Mouse (Mus musculus) heart, adult 2 months (tissue): Measurements from ENCODE around the gene Itpkb. TPM values are rescaled to one million over a fixed set of nuclear protein-coding genes. Genes with fewer than 3 reads are reported as not detected.
A peak's percentile ranks its signal among the peaks of the same experiment; 100 is the strongest.

Experiments
- DNase-seq, 2 experiments: peaks; one replicate each; pipeline ENCODE4 v3.0.0; 2021
- H3K27ac ChIP-seq: fragments of 200-600 bp; 2 replicates; pipeline ENCODE4 v1.8.1; 2022
- H3K27me3 ChIP-seq: fragments of 200-500 bp; 2 replicates; pipeline ENCODE4 v1.6.1; 2012; ENCODE audit warnings: mild to moderate bottlenecking, low read length, inconsistent platforms, mixed read lengths; ENCODE audit not compliant: control insufficient read depth, insufficient read depth
- H3K36me3 ChIP-seq: fragments of 200-500 bp; 2 replicates; pipeline ENCODE4 v1.6.1; 2012; ENCODE audit warnings: low read length, inconsistent platforms; ENCODE audit not compliant: control insufficient read depth, insufficient read depth
- H3K4me1 ChIP-seq: fragments of 200-500 bp; 2 replicates; pipeline ENCODE4 v1.6.1; 2011; ENCODE audit warnings: low read length; ENCODE audit not compliant: control insufficient read depth, insufficient read depth
- H3K4me3 ChIP-seq: fragments of 200-600 bp; 2 replicates; pipeline ENCODE4 v1.8.1; 2022
- H3K79me2 ChIP-seq: fragments of 200-500 bp; replicated peaks from 2 replicates; pipeline ENCODE4 v1.6.1; 2012; ENCODE audit warnings: mild to moderate bottlenecking, inconsistent platforms, low read length, moderate library complexity, mixed read lengths; ENCODE audit not compliant: control insufficient read depth, insufficient read depth
- H3K9ac ChIP-seq: fragments of 200-500 bp; 2 replicates; pipeline ENCODE4 v1.6.1; 2012; ENCODE audit warnings: low read depth, mild to moderate bottlenecking, control low read depth, inconsistent platforms, low read length, mixed read lengths
- CTCF ChIP-seq: fragments of 200-600 bp; IDR thresholded peaks from 2 replicates; pipeline ENCODE4 v1.8.1; 2022; ENCODE audit warnings: antibody characterized with exemption, mild to moderate bottlenecking, moderate library complexity
- EP300 ChIP-seq: fragments of 200-500 bp; IDR thresholded peaks from 2 replicates; pipeline ENCODE4 v1.6.1; 2011; ENCODE audit warnings: low read depth, low read length, control low read depth; ENCODE audit not compliant: insufficient read depth
- POLR2A ChIP-seq: fragments of 200-500 bp; IDR thresholded peaks from 2 replicates; pipeline ENCODE4 v1.6.1; 2011; ENCODE audit warnings: mild to moderate bottlenecking, low read depth, low read length, control low read depth; ENCODE audit not compliant: insufficient read depth
- WGBS: fragments of 180-500 bp; shearing (Covaris S2); methylation state at CpG from one replicate; pipeline ENCODE4 v1.1.7; 2018; 5-methylcytosine and 5-hydroxymethylcytosine counted together
- intact Hi-C: fragments of 180-260 bp; cut with DNase I; formaldehyde crosslinking; loops from one replicate; pipeline ENCODE4 v1.15.1; 2025
- polyA plus RNA-seq: library from polyadenylated mRNA; depleted of rRNA; stranded (reverse); fragments of >200 nt; gene quantifications from 2 replicates; pipeline ENCODE4 v1.2.3, GENCODE M21; 2012
- total RNA-seq, 2 experiments: library from RNA; stranded (reverse); gene quantifications; 2 replicates each; pipeline ENCODE4 v1.2.3; 2021

Itpkb gene
- total and polyA plus RNA-seq, 3 experiments, result 21.5 to 50.7 (median 50.0) TPM

DNA sequence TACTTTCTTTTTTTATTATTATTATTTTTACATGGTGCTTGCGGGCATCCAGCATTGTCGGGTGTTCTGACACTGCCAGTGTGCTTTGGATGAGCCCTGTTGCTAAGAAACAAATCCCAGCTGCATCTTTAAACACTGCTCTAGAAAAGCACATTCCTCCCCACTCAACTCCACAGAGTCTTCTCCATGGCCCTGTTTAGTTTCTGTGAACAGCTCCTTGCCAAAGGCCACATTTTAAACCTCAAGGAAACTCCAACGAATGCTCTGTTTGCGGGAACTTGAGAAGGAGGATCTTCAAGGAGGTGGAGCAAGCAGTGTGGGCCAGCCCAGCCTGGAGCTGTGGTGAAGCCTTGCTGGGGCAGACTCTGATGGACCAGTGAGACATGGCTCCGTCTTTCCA, 130.4 kb downstream of the Itpkb start:
- intact Hi-C loops, result no loop called here
- no peak for DNase-seq
- 64% methylated on average over 5 of the region's 5 CpGs for WGBS

DNA sequence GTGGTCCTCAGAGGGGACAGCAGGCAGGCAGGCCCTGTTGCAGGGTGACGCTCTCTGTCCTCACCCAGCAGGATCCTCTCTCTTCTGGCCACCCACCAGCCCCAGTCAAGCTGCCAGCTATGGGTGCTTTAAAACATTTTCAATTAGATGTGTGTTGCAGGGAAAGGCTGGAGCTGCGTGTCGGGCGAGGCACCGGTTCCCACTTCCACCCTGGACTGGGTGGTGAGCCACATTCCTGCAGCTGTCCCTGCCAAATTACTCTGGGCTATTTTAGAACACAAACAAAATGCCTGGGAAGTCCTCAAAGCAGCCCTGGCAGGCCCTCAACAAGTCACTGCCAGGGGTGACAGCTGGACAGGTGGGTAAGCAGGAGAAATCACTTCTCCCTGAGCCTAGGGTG, 132.1 kb downstream of the Itpkb start:
- 35% methylated on average over 5 of the region's 5 CpGs for WGBS
- Histone ChIP-seq H3K4me1 (peaks cover 1% of the 10 kb centered on the region), H3K4me3 (no peak overlapping the region; the same call in 1 of the 2 replicates), H3K79me2 (no peaks in the 10 kb centered on the region), H3K36me3 (no peaks in the 10 kb centered on the region), H3K27ac (peak overlapping the region; percentile 40; the same call in 1 of the 2 replicates), H3K27me3 (no peaks in the 10 kb centered on the region), H3K9ac (0 out of 2 replicates have a peak overlapping the region, but pooled peaks have one; percentile 26)
- TF ChIP-seq CTCF (no peak), EP300 (0 out of 2 replicates have a peak, but pooled peaks have one; percentile 28), POLR2A (no peak)
- DNase-seq, result peak; percentile 50 to 69
- intact Hi-C loops, result no loop called here

More for the DNA sequence above, 130.4 kb downstream of the Itpkb start:
- Histone ChIP-seq H3K27ac (no peak overlapping the region), H3K79me2 (no peaks in the 10 kb centered on the region), H3K9ac (no peak overlapping the region), H3K4me3 (no peak overlapping the region), H3K36me3 (no peaks in the 10 kb centered on the region), H3K4me1 (peaks cover 1% of the 10 kb centered on the region), H3K27me3 (no peaks in the 10 kb centered on the region)
- TF ChIP-seq POLR2A, result no peak
- TF ChIP-seq CTCF, result no peak
- no peak for TF ChIP-seq EP300

DNA sequence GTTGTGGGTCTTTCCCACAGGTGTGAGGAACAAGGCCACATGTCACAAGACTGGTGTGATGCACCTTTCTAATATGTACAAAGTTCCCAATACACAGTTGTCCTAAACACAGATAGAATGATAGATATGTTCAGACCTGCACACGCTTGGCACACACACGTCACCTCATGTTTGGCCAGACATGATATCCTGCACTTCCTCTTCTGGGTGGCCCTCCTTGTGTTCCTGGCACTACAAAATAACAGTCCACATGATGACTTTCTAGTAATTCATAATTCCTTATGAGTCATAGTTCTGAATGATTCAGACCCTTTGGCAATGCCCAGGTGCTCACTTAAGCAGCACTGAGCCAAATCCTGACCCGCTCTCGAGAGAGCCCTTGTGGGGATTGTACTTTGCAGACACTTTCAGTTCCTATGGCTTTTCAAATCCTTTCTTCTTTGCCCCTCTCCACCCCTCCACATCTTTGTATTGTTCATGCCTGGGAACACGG, 132.7 kb downstream of the Itpkb start:
- 74% methylated on average over 5 of the region's 5 CpGs for WGBS
- no peak for TF ChIP-seq POLR2A
- no peak for TF ChIP-seq EP300
- no peak for TF ChIP-seq CTCF
- intact Hi-C loops, result no loop called here
- Histone ChIP-seq H3K36me3 (no peaks in the 10 kb centered on the region), H3K27ac (peak overlapping the region; percentile 7; the same call in 1 of the 2 replicates), H3K9ac (no peak overlapping the region), H3K27me3 (no peaks in the 10 kb centered on the region), H3K79me2 (no peaks in the 10 kb centered on the region), H3K4me3 (no peak overlapping the region), H3K4me1 (peaks cover 1% of the 10 kb centered on the region)
- DNase-seq, result no peak

DNA sequence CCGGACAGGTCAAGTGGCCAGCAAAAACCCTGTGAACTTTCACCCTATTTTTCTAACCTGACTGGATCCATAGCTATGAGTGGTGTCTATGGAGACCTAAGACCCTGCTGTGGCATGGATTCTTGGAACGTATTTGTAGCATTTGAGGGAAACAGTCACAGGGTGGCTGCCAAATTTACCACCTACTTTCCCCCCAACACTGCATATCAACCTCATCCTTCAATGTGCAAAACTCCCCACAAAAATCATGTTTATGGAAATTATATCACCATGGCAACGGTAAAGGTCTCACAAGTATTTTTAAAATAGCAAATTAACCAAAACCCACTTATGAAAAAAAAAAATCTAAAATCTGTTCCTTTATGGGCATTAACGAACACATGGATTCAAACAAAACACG, 134.1 kb downstream of the Itpkb start:
- H3K79me2 ChIP-seq, result no peaks in the 10 kb centered on the region
- no peaks in the 10 kb centered on the region for H3K36me3 ChIP-seq
- no peak overlapping the region for H3K4me3 ChIP-seq
- no peaks in the 10 kb centered on the region for H3K27me3 ChIP-seq
- WGBS, result 89% methylated on average over 5 of the region's 5 CpGs
- peaks cover 1% of the 10 kb centered on the region for H3K4me1 ChIP-seq
- no peak overlapping the region for H3K9ac ChIP-seq
- intact Hi-C loops, result no loop called here
- H3K27ac ChIP-seq, result no peak overlapping the region
- no peak for DNase-seq
- TF ChIP-seq EP300, result no peak
- no peak for TF ChIP-seq CTCF
- no peak for TF ChIP-seq POLR2A

DNA sequence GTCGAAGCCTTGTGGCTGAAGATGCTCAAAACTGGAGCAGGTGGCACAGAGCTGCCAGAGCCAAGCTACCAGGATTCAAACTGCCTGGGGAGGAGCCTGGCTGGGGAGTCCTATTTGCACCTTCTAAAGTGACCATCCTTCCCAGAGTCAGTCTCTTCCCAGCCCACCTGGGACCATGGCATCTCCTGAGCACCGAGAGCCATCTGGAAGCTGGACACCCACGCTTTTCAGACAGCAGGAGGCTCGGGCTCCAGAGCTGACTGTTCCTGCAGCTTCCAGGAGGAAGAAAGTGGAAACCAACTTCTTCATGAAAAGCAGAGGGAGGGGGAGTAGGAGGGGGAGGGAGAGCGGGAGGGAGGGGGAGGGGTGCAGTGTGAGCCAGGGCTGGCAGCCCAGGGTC, 135.3 kb downstream of the Itpkb start:
- peaks cover 1% of the 10 kb centered on the region for H3K4me1 ChIP-seq
- TF ChIP-seq CTCF (no peak), POLR2A (no peak), EP300 (no peak)
- no peak for DNase-seq
- intact Hi-C loops, result no loop called here
- H3K9ac ChIP-seq, result no peak overlapping the region
- H3K27me3 ChIP-seq, result no peaks in the 10 kb centered on the region
- H3K4me3 ChIP-seq, result no peak overlapping the region
- 64% methylated on average over 5 of the region's 5 CpGs for WGBS
- H3K79me2 ChIP-seq, result no peaks in the 10 kb centered on the region
- H3K36me3 ChIP-seq, result no peaks in the 10 kb centered on the region
- H3K27ac ChIP-seq, result no peak overlapping the region

DNA sequence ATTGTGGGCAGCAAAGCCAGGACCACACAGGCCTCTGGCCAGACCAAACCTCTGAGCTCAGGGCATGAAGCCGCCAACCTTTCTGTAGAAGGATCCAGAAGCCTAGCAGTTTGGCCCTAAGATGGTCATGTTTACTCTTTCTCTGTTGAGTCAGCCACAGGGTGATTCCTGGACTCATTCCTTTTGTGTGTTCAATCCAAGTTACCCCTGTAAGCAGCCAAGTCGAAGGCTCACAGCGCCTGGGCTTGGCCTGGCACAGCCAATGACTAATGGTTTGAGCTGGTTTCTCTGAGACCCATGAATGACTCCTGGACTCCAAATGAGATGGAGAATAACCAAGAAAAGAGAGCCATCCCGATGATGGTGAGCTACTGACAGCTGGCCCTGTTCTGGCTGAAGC, 137.7 kb downstream of the Itpkb start:
- intact Hi-C loops, result no loop called here
- H3K27me3 ChIP-seq, result no peaks in the 10 kb centered on the region
- no peak overlapping the region for H3K27ac ChIP-seq
- H3K4me3 ChIP-seq, result no peak overlapping the region
- DNase-seq, result no peak
- H3K79me2 ChIP-seq, result no peaks in the 10 kb centered on the region
- no peak overlapping the region for H3K9ac ChIP-seq
- TF ChIP-seq EP300 (no peak), CTCF (no peak)
- no peaks in the 10 kb centered on the region; the same call in 1 of the 2 replicates for H3K4me1 ChIP-seq
- 88% methylated on average over 4 of the region's 4 CpGs for WGBS
- H3K36me3 ChIP-seq, result no peaks in the 10 kb centered on the region
